Mouse (Mus musculus) naive thymus-derived CD4-positive, alpha-beta T cell, adult 2 months (primary cell): ENCODE data around the gene Entpd8.

ENCODE experiments used
- DNase-seq: peaks from one replicate; pipeline ENCODE4 v3.0.0-alpha.2; 2011; ENCODE audit warnings: low read depth

The Entpd8 gene

DNA sequence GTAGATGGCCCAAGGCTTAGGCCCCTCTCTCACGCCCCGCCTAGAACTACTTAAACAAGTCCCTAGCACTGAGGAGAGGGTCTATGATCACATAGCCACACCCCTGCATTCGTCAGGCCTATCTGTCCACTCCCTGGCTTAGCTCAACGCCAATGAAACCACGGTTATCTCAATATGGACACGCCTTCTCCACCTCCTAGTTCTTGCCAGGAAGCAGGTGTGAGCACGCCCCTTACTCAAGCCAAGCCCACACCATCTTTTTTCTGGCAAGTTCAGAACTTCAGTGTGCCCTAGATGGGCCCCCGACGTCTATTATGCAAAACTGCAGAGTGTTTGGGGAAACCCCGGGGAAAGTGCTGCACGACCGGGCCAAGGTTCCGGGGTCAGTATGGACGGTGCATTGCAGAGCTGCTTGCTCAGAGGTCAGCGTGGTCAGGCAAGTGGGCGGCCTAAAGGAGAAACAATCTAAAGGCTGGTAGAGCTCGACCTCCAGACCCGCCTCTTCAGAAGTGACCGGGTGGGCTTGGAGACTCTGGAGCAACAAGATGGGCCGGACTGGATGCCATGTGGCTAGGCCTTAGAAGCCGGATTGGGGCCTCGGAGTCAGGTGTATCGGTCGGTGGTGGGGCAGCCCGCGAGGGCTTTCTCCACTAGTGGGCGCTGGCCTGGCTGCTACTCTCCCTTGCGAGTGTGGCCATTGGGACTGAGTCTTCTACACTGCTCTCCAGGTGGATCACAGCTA lies 15.2 kb downstream of the Entpd8 start, which contains the start of gene Noxa1:
Gene Noxa1 (minus strand): TSS at position 41 of the 742 bp plus-strand sequence.
- no peak for DNase-seq

- no peak for DNase-seq
These were observed 18.0 kb downstream of the Entpd8 start for GRCm38 (mm10) chr2:25098005-25098615.

- DNase-seq, result no peak
These were observed 18.9 kb downstream of the Entpd8 start for GRCm38 (mm10) chr2:25098956-25099355.

- no peak for DNase-seq
These were observed 19.6 kb downstream of the Entpd8 start for GRCm38 (mm10) chr2:25099703-25100102.

- DNase-seq, result no peak
These were observed 24.0 kb downstream of the Entpd8 start for GRCm38 (mm10) chr2:25104122-25104521.

- no peak for DNase-seq
These were observed 25.9 kb downstream of the Entpd8 start for GRCm38 (mm10) chr2:25106045-25106444.

- no peak for DNase-seq
These were observed 29.4 kb downstream of the Entpd8 start for GRCm38 (mm10) chr2:25109487-25109886.

DNA sequence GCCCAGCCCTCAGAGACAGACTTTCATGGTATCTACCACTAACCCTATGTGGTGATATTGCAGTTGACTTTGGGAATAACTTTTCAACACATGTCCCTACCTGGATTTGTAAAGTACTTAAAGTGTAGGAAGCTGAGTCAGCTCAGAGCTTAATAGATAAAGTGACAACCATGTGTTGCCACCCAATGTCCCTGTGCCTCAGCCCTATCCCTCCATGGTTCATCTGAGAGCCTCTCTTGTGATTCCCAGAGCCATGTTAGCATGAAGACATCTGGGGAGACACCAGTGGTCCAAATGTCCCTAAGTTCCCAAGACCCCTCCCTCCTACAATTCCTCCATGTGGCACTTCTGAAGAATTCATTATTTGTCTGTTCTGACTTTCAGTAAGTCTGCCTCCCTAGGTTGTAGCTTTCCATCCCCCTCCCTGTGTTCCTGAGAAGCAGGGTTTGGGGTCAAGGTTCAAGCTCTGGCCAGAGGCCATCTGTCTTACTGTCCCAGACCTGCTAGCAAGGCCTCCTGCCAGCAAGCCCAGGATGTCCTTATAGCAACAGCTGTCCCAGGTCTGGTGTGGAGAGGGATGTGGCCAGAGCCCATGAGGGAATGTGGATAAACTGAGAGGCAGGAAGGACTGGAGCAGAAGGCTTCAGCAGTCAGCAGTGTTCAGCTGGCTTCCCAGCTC lies 30.5 kb downstream of the Entpd8 start:
- no peak for DNase-seq

- peak; percentile 45 for DNase-seq
These were observed 31.2 kb downstream of the Entpd8 start for GRCm38 (mm10) chr2:25111184-25111791.

GRCm38 (mm10) chr2:25114308-25114707 lies 34.2 kb downstream of the Entpd8 start:
- DNase-seq, result no peak

- DNase-seq, result no peak
These were observed 35.3 kb downstream of the Entpd8 start for GRCm38 (mm10) chr2:25115442-25115841.

- no peak for DNase-seq
These were observed 40.9 kb downstream of the Entpd8 start for GRCm38 (mm10) chr2:25120963-25121362.

- DNase-seq, result no peak
These were observed 42.6 kb downstream of the Entpd8 start for GRCm38 (mm10) chr2:25122666-25123065.

DNA sequence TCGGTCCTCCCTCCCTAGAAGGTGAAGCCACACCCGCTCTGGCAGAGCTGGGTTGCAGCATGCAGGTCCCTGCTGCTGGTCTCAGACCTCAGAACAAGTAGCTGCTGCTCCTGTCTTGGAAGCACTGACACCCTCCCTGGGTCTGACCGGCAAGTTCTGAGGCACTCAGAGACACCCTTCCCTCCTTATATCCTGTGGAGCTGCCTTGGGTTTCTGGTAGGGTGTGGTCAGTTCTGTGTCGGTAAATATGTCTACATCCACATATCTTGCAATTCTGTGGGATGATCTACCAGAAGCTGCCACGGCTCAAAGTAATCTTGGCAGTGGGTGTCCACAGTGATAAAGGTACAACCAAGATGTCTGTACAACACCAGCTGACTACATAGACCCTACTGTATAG lies 43.4 kb downstream of the Entpd8 start:
- DNase-seq, result no peak

DNA sequence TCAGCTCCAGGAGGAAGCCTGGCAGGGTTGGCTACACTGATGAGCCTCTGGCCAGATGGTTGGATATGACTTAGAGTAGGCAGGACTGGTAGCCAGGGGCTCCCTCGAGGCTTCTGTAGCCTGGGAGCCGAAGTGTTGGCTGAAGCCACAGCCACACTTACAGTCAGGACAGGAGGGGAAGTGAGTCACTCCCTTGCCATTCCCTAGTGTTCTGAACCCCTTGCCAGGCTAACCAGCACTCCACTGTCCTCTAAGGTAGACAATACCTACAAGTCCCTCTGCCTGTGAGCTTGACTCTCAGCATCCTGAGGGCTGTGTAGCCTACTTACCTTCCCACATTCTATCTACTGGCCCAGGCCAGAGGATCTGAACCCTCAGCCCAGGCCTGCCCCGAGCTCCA lies 44.3 kb downstream of the Entpd8 start:
- DNase-seq, result no peak

GRCm38 (mm10) chr2:25125146-25125545 lies 45.0 kb downstream of the Entpd8 start:
- no peak for DNase-seq

- DNase-seq, result peak; percentile 20
These were observed 46.2 kb downstream of the Entpd8 start for GRCm38 (mm10) chr2:25126011-25127010.

GRCm38 (mm10) chr2:25127206-25127605 lies 47.1 kb downstream of the Entpd8 start:
- DNase-seq, result peak; percentile 82

- DNase-seq, result no peak
These were observed 48.0 kb downstream of the Entpd8 start for GRCm38 (mm10) chr2:25128072-25128471.

- DNase-seq, result no peak
These were observed 51.5 kb downstream of the Entpd8 start for GRCm38 (mm10) chr2:25131601-25132000.
